Mouse (Mus musculus) spleen, adult 2 months (tissue): ENCODE data around the gene Cfap61.

Experiments used
- CTCF ChIP-seq: fragments of 200-500 bp; IDR thresholded peaks from 2 replicates; pipeline ENCODE4 v1.5.1; 2011; ENCODE audit warnings: mild to moderate bottlenecking, inconsistent platforms; ENCODE audit not compliant: insufficient read depth, insufficient read length, insufficient replicate concordance; ENCODE audit errors: extremely low read depth
- POLR2A ChIP-seq: fragments of 200-500 bp; IDR thresholded peaks from 2 replicates; pipeline ENCODE4 v1.6.1; 2011; ENCODE audit warnings: low read depth, low read length, inconsistent platforms

GRCm38 (mm10) chr2:145893756-145894155, 40.8 kb upstream of the Cfap61 start:
- TF ChIP-seq CTCF: no peak
- TF ChIP-seq POLR2A: no peak
